Mouse (Mus musculus): ENCODE data around the gene Lat. TPM values are rescaled to one million over a fixed set of nuclear protein-coding genes. Genes with fewer than 3 reads are reported as not detected.
"Not testable (repeated sequence)": the region's sequence is repeated elsewhere in the genome, so short reads cannot be mapped to it uniquely, and the experiment has no call there.

The Lat gene
- polyA plus RNA-seq, 1 experiment from 2014 or later, result 1.9 TPM

DNA sequence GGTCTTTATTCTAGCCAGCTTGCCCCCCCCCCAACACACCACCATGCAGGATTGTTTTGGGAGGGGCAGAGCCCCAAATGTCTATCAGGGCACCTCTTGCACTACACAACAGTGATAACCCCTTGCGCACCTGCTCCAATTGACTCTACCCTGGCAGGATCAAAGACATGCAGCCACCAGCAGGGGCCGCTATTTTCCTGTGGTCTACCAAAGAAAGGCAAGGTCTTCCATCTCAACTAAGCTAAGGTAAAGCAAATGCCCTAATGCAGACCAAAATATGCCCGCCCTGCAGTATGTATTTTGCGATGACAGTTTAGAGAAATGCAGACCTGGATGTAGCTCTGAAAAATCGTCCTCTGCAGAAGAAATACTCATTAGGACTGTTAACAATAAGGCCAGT lies 30.2 kb upstream of the Lat start:
- no peak for ATAC-seq (ENCODE audit: low FRiP score, low TSS enrichment)
- Histone ChIP-seq H3K36me3 (ENCODE audit: control insufficient read depth, insufficient read depth, low read length) (no peaks in the 10 kb centered on the region), H3K27me3 (ENCODE audit: control insufficient read depth, insufficient read depth, low read length) (no peaks in the 10 kb centered on the region), H3K9ac (ENCODE audit: low read depth, low read length) (no peak overlapping the region), H3K9me3 (ENCODE audit: control insufficient read depth, low read length) (no peaks in the 10 kb centered on the region), H3K4me1 (ENCODE audit: control insufficient read depth, insufficient read depth, low read length) (0 out of 2 replicates have a peak, but pooled peaks cover 8% of the 10 kb centered on the region), H3K4me2 (replicated peaks; ENCODE audit: low read depth, low read length) (no peak overlapping the region), H3K27ac (ENCODE audit: low read depth, low read length) (no peak overlapping the region), H3K4me3 (ENCODE audit: low read length) (no peak overlapping the region)
- WGBS, result 18% methylated on average over 5 of the region's 5 CpGs

- no peak overlapping the region for H3K4me3 ChIP-seq (ENCODE audit: low read length)
- 0 out of 2 replicates have a peak, but pooled peaks cover 8% of the 10 kb centered on the region for H3K4me1 ChIP-seq (ENCODE audit: control insufficient read depth, insufficient read depth, low read length)
- no peak overlapping the region for H3K4me2 ChIP-seq (replicated peaks; ENCODE audit: low read depth, low read length)
- no peak overlapping the region for H3K9ac ChIP-seq (ENCODE audit: low read depth, low read length)
- H3K27me3 ChIP-seq (ENCODE audit: control insufficient read depth, insufficient read depth, low read length), result no peaks in the 10 kb centered on the region
- ATAC-seq (ENCODE audit: low FRiP score, low TSS enrichment), result no peak
- no peak overlapping the region for H3K27ac ChIP-seq (ENCODE audit: low read depth, low read length)
- no peaks in the 10 kb centered on the region for H3K9me3 ChIP-seq (ENCODE audit: control insufficient read depth, low read length)
- no peaks in the 10 kb centered on the region for H3K36me3 ChIP-seq (ENCODE audit: control insufficient read depth, insufficient read depth, low read length)
- 90% methylated on average over 4 of the region's 4 CpGs for WGBS
These were observed 28.5 kb upstream of the Lat start for GRCm38 (mm10) chr7:126397822-126398221.

DNA sequence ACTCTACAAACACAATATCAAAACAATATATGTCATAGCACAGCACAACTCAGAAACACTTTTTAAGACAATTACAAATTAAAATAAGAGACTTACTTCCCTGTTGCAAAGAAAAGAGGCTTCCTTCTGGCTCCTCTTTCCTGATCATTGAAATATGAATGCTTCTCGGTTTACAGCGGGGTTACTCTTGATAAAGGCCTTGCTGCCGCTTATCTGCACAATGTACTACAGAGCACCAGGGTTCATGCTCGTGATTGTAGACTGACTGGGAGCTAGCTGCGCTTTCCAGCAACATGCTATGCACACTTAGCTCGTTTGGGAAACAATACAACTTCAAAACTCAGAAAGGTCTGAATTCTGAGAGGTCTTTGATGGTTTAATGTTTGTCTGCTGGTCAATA lies 27.9 kb upstream of the Lat start:
- Histone ChIP-seq H3K27me3 (ENCODE audit: control insufficient read depth, insufficient read depth, low read length) (no peaks in the 10 kb centered on the region), H3K4me1 (ENCODE audit: control insufficient read depth, insufficient read depth, low read length) (0 out of 2 replicates have a peak, but pooled peaks cover 8% of the 10 kb centered on the region), H3K4me2 (replicated peaks; ENCODE audit: low read depth, low read length) (peak overlapping the region; percentile 22; the same call in 1 of the 2 replicates), H3K36me3 (ENCODE audit: control insufficient read depth, insufficient read depth, low read length) (no peaks in the 10 kb centered on the region), H3K4me3 (ENCODE audit: low read length) (peak overlapping the region; percentile 8; the same call in 1 of the 2 replicates), H3K9me3 (ENCODE audit: control insufficient read depth, low read length) (no peaks in the 10 kb centered on the region), H3K27ac (ENCODE audit: low read depth, low read length) (no peak overlapping the region), H3K9ac (ENCODE audit: low read depth, low read length) (peak overlapping the region; percentile 28; the same call in 1 of the 2 replicates)
- ATAC-seq (ENCODE audit: low FRiP score, low TSS enrichment), result no peak
- WGBS, result 61% methylated on average over 6 of the region's 6 CpGs

GRCm38 (mm10) chr7:126396298-126397119 lies 27.1 kb upstream of the Lat start, which contains the start of gene Nfatc2ip:
Gene Nfatc2ip, minus strand, starts transcription at chr7:126396737.
- Histone ChIP-seq H3K27me3 (ENCODE audit: control insufficient read depth, insufficient read depth, low read length) (no peaks in the 10 kb centered on the region), H3K9ac (ENCODE audit: low read depth, low read length) (peak within 1 kb of the TSS; percentile 76), H3K36me3 (ENCODE audit: control insufficient read depth, insufficient read depth, low read length) (no peaks in the 10 kb centered on the region; the same call in 1 of the 2 replicates), H3K4me2 (replicated peaks; ENCODE audit: low read depth, low read length) (peak within 1 kb of the TSS; percentile 79), H3K27ac (ENCODE audit: low read depth, low read length) (no peak within 1 kb of the TSS), H3K9me3 (ENCODE audit: control insufficient read depth, low read length) (no peaks in the 10 kb centered on the region), H3K4me3 (ENCODE audit: low read length) (peak within 1 kb of the TSS; percentile 93), H3K4me1 (ENCODE audit: control insufficient read depth, insufficient read depth, low read length) (0 out of 2 replicates have a peak, but pooled peaks cover 8% of the 10 kb centered on the region)
- ATAC-seq (ENCODE audit: low FRiP score, low TSS enrichment), result peak; percentile 99
- WGBS, result under 1% methylated on average over 59 of the region's 59 CpGs

- H3K4me3 ChIP-seq (ENCODE audit: low read length); H3K9ac ChIP-seq (ENCODE audit: low read depth, low read length); H3K9me3 ChIP-seq (ENCODE audit: control insufficient read depth, low read length); H3K27me3 ChIP-seq (ENCODE audit: control insufficient read depth, insufficient read depth, low read length); H3K27ac ChIP-seq (ENCODE audit: low read depth, low read length); H3K4me2 ChIP-seq (replicated peaks; ENCODE audit: low read depth, low read length); ATAC-seq (ENCODE audit: low FRiP score, low TSS enrichment); H3K4me1 ChIP-seq (ENCODE audit: control insufficient read depth, insufficient read depth, low read length): not testable (repeated sequence)
- 88% methylated on average over 7 of the region's 7 CpGs for WGBS
- H3K36me3 ChIP-seq (ENCODE audit: control insufficient read depth, insufficient read depth, low read length), result peaks cover 23% of the 10 kb centered on the region
These were observed 22.9 kb upstream of the Lat start for GRCm38 (mm10) chr7:126392086-126392884.

DNA sequence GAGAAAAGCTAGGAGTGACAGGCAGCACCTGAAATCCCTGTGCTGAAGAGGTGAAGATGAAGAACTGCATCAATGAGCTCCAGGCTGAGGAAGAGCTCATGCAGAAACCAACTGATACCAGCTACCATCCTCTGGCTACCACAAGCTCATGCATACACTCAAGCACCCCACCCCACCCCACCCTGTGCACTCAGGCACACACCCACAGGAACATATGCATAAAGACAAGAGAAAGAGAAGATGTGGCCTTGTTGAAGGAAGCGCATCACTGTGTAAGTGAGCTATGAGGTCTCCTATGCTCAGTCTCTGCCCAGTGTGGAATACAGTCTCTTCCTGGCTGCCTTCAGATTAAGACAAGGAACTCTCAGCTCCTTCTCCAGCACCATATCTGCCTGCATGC lies 18.8 kb upstream of the Lat start:
- Histone ChIP-seq H3K4me3 (ENCODE audit: low read length) (no peak overlapping the region), H3K27ac (ENCODE audit: low read depth, low read length) (no peak overlapping the region), H3K4me2 (replicated peaks; ENCODE audit: low read depth, low read length) (no peak overlapping the region), H3K36me3 (ENCODE audit: control insufficient read depth, insufficient read depth, low read length) (peaks cover 44% of the 10 kb centered on the region), H3K9me3 (ENCODE audit: control insufficient read depth, low read length) (no peaks in the 10 kb centered on the region), H3K4me1 (ENCODE audit: control insufficient read depth, insufficient read depth, low read length) (no peaks in the 10 kb centered on the region), H3K27me3 (ENCODE audit: control insufficient read depth, insufficient read depth, low read length) (no peaks in the 10 kb centered on the region), H3K9ac (ENCODE audit: low read depth, low read length) (no peak overlapping the region)
- no peak for ATAC-seq (ENCODE audit: low FRiP score, low TSS enrichment)
- 95% methylated on average over 1 of the region's 1 CpGs for WGBS

- no peak for ATAC-seq (ENCODE audit: low FRiP score, low TSS enrichment)
- Histone ChIP-seq H3K27me3 (ENCODE audit: control insufficient read depth, insufficient read depth, low read length) (no peaks in the 10 kb centered on the region), H3K27ac (ENCODE audit: low read depth, low read length) (no peak overlapping the region), H3K4me3 (ENCODE audit: low read length) (no peak overlapping the region), H3K4me1 (ENCODE audit: control insufficient read depth, insufficient read depth, low read length) (no peaks in the 10 kb centered on the region), H3K4me2 (replicated peaks; ENCODE audit: low read depth, low read length) (no peak overlapping the region), H3K9ac (ENCODE audit: low read depth, low read length) (no peak overlapping the region), H3K9me3 (ENCODE audit: control insufficient read depth, low read length) (no peaks in the 10 kb centered on the region), H3K36me3 (ENCODE audit: control insufficient read depth, insufficient read depth, low read length) (peaks cover 27% of the 10 kb centered on the region)
- 90% methylated on average over 5 of the region's 5 CpGs for WGBS
These were observed 14.2 kb upstream of the Lat start for GRCm38 (mm10) chr7:126383565-126383964.

- Histone ChIP-seq H3K9ac (ENCODE audit: low read depth, low read length) (peak within 1 kb of the TSS; percentile 82), H3K27me3 (ENCODE audit: control insufficient read depth, insufficient read depth, low read length) (no peaks in the 10 kb centered on the region), H3K36me3 (ENCODE audit: control insufficient read depth, insufficient read depth, low read length) (peaks cover 19% of the 10 kb centered on the region), H3K4me2 (replicated peaks; ENCODE audit: low read depth, low read length) (peak within 1 kb of the TSS; percentile 93), H3K4me3 (ENCODE audit: low read length) (peak within 1 kb of the TSS; percentile 98), H3K4me1 (ENCODE audit: control insufficient read depth, insufficient read depth, low read length) (peaks cover 10% of the 10 kb centered on the region), H3K9me3 (ENCODE audit: control insufficient read depth, low read length) (no peaks in the 10 kb centered on the region), H3K27ac (ENCODE audit: low read depth, low read length) (peak within 1 kb of the TSS; percentile 51)
- ATAC-seq (ENCODE audit: low FRiP score, low TSS enrichment), result peak; percentile 96
- WGBS, result under 1% methylated on average over 33 of the region's 33 CpGs
These were observed 8.1 kb upstream of the Lat start, which contains the start of gene Spns1 for GRCm38 (mm10) chr7:126377278-126378158. Gene Spns1, minus strand, starts transcription at chr7:126377450.
